Mouse (Mus musculus) myocyte (in vitro differentiated cells): ENCODE measurements around the gene F11.

Experiments
- POLR2A ChIP-seq: IDR thresholded peaks from one replicate; pipeline ENCODE4 v1.6.1; 2011; ENCODE audit warnings: low read depth, mild to moderate bottlenecking, control low read depth, moderate library complexity; ENCODE audit not compliant: insufficient read length
- POLR2AphosphoS2 ChIP-seq: IDR thresholded peaks from one replicate; pipeline ENCODE4 v1.6.1; 2011; ENCODE audit warnings: low read depth, control low read depth; ENCODE audit not compliant: insufficient read length
- TCF12 ChIP-seq: IDR thresholded peaks from one replicate; pipeline ENCODE4 v1.6.1; 2011; ENCODE audit warnings: mild to moderate bottlenecking, control low read depth; ENCODE audit not compliant: poor library complexity, insufficient read depth, severe bottlenecking
- USF1 ChIP-seq: IDR thresholded peaks from one replicate; pipeline ENCODE4 v1.6.1; 2011; ENCODE audit warnings: low read depth, mild to moderate bottlenecking, control low read depth, moderate library complexity

- TF ChIP-seq POLR2A: no peak
- no peak for TF ChIP-seq USF1
- no peak for TF ChIP-seq TCF12
- TF ChIP-seq POLR2AphosphoS2: no peak
These were observed 32.9 kb upstream of the F11 start, which contains the start of gene Klkb1 for GRCm38 (mm10) chr8:45294687-45295086.
